Mouse (Mus musculus) G1E-ER4 (cell line): Measurements from ENCODE around the gene Crybg1. TPM values are rescaled to one million over a fixed set of nuclear protein-coding genes. Genes with fewer than 3 reads are reported as not detected.

ENCODE experiments used
- GATA1 ChIP-seq: IDR thresholded peaks from one replicate; pipeline ENCODE4 v1.8.0; 2012; ENCODE audit warnings: low read length, inconsistent platforms
- polyA plus RNA-seq: library from polyadenylated mRNA; stranded (reverse); fragments of >175 nt; gene quantifications from 2 replicates; pipeline ENCODE4 v1.2.3, GENCODE M21; 2012

The Crybg1 gene
- polyA plus RNA-seq, 1 experiment, result 1.0 TPM

DNA sequence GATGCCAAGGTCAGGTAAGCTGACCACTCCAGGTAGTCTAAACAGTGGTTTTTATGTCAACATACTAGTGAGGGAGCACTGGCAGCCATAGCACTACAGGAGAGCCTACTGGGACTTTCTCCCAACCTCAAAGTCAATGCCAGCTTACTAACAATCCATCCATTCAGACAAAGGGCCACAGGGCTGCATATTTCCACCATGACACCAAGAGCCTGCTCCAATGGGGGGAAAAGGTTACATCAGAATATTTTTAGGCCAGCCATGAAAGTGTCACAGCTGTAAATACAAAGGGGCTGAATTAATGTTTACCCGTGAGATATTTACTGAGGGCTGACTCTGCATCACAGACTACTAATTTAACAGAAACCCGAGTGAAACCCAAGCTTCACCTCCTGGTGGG is 175.4 kb downstream of the Crybg1 start:
- no peak for TF ChIP-seq GATA1

DNA sequence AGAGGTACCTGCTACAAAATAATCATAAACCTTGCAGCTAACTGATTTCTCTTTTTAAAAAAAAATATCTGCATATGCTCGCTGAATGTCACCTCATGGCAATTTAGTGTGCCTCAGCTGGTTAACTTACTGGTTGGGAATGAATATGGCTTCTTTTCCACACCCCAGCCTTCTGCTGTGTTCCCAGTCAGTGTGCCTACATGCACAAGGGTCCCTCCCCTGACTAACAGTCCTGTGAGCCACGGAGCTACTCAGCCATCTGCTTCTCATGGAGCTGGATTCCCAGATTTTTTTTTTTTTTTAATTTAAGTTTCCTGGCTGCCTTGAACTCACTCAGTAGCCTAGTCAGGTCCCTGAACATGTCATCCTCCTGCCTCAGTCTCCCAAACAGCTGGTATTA is 183.7 kb downstream of the Crybg1 start:
- TF ChIP-seq GATA1, result no peak

DNA sequence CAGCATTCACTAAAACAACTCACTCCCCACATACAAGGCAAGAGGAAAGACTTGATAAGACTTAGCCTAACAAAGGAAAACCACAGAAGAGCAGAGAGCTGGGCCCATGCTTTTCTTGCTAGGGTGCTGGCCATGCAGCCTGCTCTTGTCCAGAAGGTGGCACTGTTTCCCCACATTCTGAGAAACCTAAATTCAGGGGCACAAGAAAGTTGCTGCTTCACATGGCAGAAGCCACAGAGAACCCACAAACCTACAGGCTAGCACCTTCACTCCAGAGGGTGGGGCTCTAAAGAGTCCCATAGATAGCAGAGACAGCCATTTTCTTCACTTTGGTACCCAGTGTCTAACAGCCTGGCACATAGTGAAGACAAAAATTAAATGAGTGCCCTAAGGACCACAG is 194.7 kb downstream of the Crybg1 start:
- no peak for TF ChIP-seq GATA1

DNA sequence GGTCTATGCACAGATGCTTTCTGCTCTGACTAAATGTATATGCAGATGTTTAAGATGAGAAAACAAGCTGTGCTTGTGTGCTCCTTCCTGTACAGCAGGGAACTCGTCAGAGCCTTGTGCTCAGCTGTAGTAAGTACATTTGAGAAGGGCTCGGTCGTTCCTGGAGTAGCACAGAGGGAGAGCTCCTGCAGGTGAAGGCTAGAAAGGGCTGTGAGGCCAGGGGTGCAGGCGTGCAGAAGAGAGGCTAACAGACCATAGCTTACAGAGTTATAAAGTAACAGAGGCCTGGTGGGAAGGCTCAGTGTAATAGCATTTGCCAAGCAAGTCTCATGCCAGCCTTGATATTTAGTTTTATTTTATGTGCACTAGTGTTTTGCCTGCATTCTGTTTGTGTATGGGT is 203.2 kb downstream of the Crybg1 start:
- TF ChIP-seq GATA1, result no peak

DNA sequence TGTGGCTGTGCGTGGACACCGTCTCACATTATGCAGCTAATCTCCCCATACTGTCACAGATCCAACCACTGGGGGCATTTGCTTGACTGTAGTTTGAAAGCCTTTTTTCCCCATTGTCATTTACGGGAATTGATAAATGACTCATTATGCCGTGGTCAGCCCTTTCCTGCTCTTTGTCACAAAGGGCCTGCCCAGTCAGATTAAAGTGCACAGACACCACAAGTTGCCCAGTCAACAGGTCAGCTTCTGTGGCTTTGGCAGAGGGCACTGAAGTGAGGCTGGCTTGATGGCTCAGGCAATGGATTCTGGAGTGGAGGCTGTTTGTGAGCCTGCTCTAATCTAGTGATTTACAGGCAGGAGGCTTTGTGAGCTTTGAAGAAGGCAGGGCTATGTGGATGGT is 204.9 kb downstream of the Crybg1 start:
- no peak for TF ChIP-seq GATA1

DNA sequence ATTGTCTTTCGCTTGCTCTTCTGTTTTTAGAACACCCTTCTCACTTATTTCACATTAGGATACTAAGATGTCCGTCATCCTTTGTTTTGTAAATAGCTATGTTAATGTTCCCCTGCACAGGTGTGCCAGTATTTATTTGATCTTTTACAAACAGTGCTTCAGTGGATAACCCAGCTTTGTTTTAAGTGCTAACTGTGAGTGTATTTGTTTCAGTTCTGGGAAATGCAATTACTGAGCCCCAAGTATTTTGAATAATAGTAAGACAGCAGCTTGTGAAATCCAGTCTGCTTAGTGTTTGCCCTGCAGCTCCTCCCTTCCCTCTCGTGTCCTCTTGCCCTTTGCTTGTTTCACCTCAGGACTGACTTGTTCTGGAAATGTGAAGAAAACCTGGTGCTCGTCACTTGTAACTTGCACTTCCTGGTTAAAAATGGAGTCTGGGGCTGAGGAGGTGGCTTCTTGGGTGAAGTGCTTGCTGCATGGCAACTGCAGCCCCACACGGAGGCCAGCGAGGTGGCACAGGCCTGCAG is 209.5 kb downstream of the Crybg1 start:
- no peak for TF ChIP-seq GATA1

DNA sequence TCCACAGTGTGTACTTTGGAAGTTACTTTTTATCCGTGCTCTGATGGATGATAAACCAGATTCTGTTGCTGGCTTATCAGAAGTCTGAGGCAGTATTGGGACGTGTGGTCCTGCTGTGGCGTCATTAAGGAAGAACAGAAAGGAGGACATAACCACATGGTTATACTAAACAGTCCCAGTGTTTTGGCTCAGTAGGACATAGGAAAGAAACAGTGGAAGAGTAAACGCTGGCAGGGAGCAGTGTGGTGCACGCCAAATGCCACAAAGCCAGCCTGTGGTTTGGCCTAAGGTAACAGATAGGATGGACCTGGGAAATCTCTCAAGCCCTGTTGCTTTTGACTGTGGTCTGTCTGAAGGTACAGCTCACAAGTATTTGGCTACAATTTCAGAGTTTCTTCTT is 220.1 kb downstream of the Crybg1 start:
- TF ChIP-seq GATA1, result no peak

DNA sequence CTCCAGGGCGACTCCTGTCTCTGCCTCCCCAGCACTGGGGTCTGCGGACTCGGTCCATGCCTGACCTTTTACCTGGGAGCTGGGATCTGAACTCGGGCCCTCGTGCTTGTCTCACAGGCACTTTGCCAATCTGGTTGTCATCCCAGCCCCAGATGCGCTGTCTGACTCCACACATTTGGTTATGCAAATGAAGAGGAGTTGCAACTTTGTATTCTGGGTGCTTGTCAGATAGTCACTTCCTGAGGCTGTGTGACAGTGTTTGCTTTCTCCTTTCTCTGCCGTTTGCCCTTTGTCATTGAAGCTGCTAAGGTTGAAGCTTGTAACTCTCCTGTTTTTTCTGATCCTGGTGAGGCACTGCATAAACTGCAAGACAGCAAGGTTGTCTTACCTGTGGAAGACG is 220.9 kb downstream of the Crybg1 start:
- TF ChIP-seq GATA1, result no peak

DNA sequence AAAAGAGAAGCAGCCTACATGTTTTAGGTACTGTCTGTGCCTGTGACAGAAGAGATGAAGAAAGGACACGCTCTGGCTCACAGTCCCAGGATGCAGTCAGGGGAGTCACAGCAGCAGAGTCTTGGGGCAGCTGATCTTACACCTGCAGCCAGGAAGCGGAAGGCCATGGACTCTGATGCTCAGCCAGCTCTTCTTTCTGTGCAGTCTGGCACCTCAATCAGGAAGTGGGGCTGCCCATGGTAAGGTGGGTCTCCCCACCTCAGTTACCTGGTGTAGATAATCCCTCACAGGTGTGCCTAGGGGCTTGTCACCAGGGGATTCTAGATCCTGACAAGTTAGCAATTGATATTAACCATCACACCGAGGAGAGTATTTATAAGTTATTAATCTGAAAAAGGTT is 225.6 kb downstream of the Crybg1 start:
- TF ChIP-seq GATA1, result no peak

DNA sequence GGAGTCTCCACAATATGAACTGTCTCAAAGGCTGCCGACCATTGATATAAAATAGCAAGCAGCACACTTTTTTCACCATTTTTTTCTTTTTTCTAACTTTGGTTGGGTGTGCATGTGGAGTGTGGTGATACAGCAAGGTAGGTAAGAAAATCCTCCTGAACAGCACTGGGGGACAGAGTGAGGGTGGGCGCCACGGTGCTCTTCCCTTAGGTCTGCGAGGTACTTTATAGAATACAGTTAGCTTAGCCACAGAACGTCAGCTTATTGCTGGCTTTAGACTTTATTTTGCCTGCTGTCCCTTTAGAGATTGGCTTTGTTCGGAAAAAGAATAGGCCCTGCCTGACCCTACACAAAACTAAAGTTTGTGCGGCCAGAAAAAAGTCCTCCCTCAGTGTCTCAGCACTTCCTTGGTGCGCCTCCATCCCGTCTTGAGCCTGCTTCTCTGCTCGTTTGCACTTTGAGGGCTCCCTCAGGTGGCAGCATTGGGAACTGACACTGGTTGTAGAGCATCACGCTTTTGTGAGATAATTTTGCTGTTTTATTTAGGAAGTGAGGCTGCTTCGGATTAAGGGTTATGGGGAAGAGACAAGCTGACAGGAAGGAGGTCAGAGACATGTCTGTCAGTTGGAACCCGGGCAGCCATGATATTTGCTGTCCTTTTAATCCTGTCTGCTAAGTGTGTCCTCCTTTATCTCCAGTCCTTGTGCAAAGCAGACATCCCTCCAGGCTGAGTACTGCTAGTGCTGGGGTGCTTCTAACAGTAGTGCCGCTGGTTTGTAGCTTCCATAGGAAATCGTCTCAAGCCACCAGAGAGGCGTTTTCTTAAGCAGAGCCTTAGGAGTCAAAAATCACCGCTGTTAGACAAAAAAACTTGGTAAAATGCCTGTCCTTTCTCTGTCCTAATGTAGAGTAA is 229.7 kb downstream of the Crybg1 start:
- no peak for TF ChIP-seq GATA1

DNA sequence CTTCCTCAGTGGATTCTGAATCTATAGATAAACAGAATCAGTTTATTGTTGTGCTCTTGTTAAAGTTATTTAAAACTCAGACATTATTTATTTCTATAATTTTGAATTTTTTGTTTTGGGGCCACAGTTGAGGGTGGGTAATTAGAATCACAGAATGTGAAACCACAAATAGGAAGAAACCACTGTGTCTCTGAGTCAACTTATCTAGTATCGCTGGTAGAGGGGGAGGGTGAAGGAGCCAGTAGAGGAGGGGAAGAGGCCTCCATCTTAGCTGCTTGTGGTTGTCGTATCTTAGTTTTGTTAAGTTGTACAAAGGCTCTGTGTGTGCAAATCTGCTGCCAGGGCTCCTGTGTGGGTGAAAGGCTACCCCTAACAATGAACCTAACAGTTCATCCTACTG is 231.9 kb downstream of the Crybg1 start:
- TF ChIP-seq GATA1, result no peak

DNA sequence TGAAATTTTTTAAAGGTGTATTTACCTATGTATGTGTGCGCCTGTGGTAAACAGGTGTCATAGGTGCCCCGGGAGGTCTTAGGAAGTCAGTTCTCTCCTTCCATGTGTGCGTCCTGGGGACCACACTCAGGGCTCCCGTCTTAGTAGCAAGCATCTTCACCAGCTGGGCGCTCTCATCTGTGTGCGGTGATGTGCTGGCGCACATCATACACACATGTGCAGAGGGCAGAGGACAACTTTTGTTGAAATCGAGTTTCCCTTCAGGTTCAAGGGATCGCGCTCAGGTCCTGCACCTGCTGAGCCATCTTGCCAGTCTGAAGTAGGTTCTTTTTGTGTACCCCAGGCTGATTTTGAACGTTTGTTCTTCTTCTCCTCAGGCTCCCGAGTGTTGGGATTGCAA is 232.5 kb downstream of the Crybg1 start:
- TF ChIP-seq GATA1, result no peak

DNA sequence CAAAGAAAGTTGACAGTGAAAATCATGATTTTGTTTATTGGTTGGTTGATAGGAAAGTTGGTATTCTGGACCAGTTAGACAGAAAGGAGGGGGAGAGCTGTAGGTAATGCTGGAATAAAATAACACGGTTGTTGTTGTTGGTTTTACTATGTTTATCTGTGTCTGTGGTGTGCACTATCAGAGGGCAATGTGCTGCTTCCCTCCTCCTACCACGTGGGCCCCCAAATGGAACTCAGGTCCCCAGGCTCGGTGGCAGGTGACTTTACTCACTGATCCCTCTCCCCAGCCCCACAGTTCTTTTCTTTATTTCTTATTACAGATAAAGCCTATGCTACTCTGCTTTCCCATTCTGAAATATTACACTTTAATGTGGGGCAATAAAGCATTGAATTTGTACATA is 236.4 kb downstream of the Crybg1 start:
- TF ChIP-seq GATA1, result no peak

DNA sequence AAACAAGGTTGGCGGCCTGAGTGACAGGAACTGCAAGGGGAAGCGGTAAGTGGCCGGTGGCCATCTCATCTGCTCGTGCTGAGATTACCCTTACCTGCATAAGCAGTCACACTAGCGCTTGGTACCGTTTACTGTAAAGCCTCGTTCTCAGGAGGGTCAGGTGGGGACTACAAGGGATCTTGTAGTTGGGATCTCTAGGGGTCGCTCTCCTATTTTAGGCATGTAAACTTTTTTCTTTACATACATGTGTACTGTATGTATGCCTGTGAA is 237.8 kb downstream of the Crybg1 start:
- TF ChIP-seq GATA1, result no peak

DNA sequence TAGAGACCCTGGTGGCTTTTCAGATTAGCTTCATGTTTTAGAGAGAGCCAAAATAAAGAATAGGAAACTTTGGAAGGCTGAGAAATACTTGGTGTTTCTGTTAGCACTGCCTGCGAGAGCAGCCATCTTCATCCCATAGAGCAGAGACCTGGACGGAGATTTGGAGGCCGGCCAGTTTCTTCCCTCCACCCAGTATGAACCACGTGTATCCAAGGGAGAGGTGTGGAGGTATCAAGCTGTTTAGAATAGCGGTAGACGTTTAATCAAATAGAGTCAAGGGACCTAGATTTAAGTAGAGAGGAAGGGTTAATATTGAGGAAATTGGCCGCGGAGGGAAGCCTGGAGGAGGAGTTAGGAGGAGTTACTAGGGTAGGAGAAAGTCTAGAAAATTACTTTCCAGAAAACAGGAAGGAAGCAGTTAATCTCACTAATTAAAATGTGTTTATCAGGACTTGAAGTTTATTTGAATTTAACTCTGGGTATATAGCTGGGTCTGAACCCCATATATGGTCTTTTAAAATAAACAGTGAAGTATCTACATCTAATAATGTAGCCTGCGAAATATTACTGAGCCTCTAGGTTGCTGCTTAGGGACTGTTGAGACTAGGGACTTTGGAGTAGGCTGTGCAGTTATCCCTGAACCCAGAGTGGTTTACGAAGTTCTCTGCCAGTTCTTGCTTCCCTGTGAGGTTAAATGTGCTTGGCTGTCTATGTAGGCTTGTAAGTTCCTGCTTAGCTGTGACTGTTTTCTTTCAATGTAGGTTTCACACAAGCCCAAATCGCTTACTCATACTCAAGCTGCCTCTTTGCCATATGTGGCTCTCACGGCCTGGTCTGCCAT is 238.4 kb downstream of the Crybg1 start:
- TF ChIP-seq GATA1, result no peak

DNA sequence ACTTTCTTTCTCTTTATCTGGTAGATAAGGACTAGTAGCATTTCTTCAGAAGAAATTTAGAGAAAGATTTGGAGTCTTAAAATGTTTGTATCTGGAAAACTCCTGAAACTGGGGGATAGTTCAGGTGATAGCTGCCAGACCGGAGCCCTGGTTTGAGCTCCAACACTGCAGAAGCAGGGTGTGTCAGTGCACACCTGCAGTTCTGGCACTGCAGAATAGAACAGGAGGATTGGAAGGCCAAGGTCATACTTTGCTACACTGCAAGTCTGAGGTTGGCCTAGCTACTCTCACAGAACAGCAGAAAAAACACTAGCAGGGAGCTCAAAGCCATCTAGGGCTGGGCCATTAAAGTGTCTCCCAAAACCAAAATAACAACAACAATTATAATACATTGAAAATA is 244.1 kb downstream of the Crybg1 start:
- TF ChIP-seq GATA1, result no peak
